Mouse (Mus musculus) G1E-ER4 (cell line): Measurements from ENCODE around the gene Plk5. TPM values are rescaled to one million over a fixed set of nuclear protein-coding genes. Genes with fewer than 3 reads are reported as not detected.

ENCODE experiments used
- GATA1 ChIP-seq: IDR thresholded peaks from one replicate; pipeline ENCODE4 v1.8.0; 2012; ENCODE audit warnings: low read length, inconsistent platforms
- polyA plus RNA-seq: library from polyadenylated mRNA; stranded (reverse); fragments of >175 nt; gene quantifications from 2 replicates; pipeline ENCODE4 v1.2.3, GENCODE M21; 2012

Plk5 gene
- polyA plus RNA-seq, 1 experiment: not detected

- no peak for TF ChIP-seq GATA1
Observed at GRCm38 (mm10) chr10:80324120-80325037, 31.9 kb upstream of the Plk5 start.

DNA sequence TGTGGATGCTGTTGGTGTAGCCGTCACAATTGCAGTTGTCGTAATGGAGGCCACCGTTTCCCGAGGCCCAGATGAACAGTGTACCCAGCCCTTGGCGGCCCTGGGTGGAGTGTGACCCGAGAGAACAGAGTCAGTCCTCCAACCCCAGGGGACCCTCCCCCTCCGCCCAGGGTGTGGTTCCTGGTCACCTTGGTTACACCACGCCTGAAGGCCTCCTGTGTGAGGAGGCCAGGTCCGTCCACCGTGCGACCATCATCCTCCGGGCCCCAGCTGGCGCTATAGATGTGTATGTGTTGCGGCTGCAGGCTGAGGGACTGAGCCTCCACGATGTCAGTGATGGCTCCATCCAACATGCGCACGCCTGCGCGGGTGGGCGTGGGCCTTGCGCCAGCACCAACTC is 31.2 kb upstream of the Plk5 start:
- no peak for TF ChIP-seq GATA1

GRCm38 (mm10) chr10:80329273-80330081 is 26.8 kb upstream of the Plk5 start, which contains the start of the genes Pcsk4 and Reep6:
TSS of gene Pcsk4 (minus strand) at chr10:80329498.
TSS of gene Reep6 (plus strand) at chr10:80329953.
- no peak for TF ChIP-seq GATA1

GRCm38 (mm10) chr10:80330084-80330483 is 26.2 kb upstream of the Plk5 start:
- no peak for TF ChIP-seq GATA1

- TF ChIP-seq GATA1: no peak
Observed at GRCm38 (mm10) chr10:80330888-80331287, 25.4 kb upstream of the Plk5 start.

DNA sequence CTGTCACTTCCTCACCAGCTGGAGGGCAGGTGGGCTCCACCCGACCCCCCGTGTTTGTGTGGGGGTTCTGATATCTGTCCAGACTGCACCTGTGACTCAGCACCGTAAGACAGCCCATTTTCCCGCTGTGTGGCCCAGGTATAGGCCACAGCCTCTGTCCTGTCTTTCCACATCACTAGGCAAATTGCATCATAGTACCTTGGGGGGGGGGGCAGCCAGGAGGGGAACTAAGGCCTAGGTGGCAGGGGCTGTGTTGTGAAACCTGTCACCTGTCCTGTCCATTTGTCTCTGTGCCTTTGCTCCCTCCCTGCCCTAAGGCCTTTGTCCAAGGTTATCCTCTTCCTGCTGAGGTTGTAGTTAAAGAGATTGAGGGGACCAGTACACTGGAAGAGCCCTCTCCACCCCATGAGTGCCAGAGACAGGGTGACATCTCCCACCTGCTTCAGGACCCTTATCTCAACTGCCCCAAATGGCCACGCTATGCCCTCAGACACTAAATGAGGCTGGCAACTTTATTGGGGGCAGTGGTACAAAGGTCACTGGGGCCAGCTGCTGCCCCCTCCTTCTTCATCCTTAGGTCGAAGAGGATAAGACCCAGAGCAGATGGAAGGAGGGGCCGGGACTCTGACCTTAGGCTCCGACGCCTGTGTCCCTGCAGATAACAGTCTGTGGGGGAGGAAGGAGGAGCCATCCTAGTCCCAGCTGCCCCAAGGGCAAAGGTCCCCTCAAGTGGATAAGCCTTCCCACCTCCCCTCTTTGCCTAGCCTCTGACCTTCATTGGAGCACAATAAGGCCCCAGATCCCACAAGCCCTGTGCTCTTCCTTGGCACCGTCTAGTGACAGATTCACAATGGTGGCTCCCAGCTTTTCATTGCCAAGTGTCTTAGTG is 24.4 kb upstream of the Plk5 start:
- TF ChIP-seq GATA1: no peak

DNA sequence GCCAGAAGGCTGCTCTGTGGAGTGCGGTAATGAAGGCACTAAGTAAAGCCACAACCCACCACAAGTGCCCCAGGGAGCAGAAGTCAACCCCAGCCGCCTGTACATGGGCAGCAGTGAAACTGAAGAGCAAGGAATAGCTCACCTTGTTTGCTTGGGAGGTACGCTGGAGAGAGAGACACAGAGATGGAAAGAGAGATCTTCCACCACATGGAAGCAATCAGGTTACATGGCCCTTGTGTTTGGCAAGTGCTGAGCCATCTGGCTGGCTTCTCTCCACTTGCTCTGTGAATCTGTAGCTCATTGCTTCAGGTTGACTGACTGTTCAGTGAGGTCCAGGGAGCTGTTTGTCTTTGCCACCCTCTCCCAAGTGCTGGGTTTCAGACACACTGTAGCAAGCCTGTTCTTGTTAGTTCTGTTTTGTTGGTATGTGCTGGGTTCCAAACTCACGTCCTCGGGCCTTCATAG is 23.7 kb upstream of the Plk5 start:
- TF ChIP-seq GATA1: no peak

GRCm38 (mm10) chr10:80336263-80336662 is 20.0 kb upstream of the Plk5 start:
- TF ChIP-seq GATA1: no peak

DNA sequence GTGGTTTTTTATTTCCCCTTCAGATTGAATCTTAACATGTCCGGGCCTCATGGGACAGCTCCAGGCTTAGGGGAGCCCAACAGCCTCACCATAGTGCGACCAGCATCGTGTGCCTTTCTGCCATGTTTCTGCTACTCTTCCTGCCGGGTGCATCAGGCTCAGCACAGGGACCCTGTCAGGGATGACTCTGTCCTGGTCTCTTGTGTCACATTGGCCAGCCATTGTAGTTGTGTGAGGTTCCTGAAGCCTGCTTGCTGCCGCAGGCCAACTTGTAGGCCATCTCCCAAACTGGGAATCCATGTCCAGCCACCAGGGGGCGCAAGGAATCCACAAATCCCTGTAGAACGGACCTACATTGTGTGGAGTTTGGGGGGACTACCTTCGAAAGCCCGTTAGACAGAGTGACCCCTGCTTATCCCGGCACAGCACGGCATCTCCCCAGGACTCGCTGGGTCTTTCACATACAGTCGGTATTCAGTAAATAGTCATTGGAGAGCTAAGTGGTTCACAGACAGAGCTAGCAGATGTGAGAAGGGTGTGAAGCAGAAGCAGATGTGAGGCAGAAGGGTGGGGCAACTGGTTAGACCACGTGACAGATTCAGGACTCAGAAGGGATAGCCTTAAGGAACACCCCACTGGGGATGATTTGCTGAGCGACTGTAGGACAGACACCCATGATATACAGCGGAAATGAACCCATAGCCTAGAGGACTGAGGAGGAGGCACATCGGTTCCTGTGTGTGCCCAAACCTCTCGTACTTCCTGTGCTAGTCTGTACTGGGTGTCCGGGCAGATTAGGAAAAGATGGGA is 16.1 kb upstream of the Plk5 start:
- no peak for TF ChIP-seq GATA1

DNA sequence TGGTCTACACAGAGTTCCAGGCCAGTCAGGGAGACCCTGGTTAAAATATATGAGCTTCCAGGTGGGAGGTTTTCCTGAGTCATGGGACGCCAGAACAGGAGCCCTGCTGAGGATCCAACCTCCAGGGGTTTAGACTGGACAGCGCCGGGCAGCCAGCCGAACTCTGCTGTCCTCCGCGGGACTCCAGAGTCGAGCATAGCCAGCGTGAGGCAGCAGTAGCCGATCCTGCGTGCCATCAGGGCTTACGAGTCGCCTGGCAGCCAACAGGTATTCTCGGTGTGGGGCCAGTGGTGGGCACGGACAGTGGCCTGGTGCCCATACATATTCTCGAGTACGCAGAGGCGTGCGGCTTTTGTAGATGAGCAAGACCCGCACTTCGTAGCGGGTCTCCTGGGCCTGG is 15.2 kb upstream of the Plk5 start:
- no peak for TF ChIP-seq GATA1

GRCm38 (mm10) chr10:80341491-80342304 is 14.6 kb upstream of the Plk5 start:
- no peak for TF ChIP-seq GATA1

DNA sequence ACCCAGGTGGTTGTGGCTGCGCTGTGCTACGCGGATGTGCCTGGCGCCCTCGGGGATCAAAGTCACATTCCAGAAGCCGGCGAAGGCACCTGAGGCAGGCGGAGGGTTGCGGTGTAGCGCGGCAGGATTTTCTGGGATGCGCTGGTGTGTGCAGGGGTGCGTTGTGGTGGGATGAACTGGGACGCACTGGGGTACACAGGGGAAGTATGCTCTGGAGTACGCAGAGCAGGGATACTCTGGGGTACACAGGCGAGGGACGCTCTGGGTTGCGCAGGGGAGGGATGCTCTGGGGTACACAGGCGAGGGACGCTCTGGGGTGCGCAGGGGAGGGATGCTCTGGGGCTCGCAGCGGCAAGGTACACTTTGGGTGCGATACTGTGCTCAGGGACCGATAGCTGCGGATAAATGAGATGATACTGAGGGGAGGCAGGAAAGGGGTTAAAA is 13.9 kb upstream of the Plk5 start:
- TF ChIP-seq GATA1: no peak

DNA sequence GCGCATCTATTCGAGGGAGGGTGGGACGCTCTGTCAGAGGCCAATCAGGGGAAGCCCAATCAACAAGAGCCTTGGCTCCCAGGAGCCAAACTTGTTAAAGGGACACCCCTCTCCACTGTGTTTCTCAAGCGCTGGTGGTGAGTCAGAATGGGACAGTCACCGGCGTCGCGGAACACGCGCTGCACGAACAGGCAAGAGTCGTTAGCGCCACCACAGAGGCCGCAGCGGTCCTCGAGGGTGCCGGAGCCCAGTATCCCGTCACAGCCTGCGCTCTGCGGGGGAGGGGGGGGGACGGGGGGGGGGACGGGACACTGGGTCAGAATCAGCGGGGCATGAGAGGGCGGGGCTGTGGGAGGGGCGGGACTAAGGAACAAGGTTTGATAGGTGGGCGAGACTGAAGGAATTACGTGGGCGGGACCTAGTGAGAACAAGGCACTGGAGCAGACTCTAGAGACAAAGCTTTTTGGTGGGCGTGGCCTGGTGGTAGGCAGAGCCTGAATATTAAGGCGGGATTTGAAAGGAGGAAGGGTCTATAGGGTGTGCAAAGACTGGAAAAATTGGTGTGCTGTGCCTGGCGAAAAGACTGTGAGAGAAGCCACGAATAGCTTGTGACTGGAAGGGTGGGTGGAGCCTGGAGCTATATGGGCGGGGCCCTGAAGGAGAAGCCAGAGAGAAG is 13.4 kb upstream of the Plk5 start:
- TF ChIP-seq GATA1: no peak
